Mouse (Mus musculus) fat pad, adult 2 months (tissue): ENCODE measurements around the gene C1d.
A peak's percentile ranks its signal among the peaks of the same experiment; 100 is the strongest.
"Not testable (repeated sequence)": the region's sequence is repeated elsewhere in the genome, so short reads cannot be mapped to it uniquely, and the experiment has no call there.

ENCODE experiments used
- DNase-seq: peaks from one replicate; pipeline ENCODE4 v3.0.0-alpha.2; 2011; ENCODE audit warnings: low read depth, low spot score; ENCODE audit errors: extremely low read depth

The C1d gene

GRCm38 (mm10) chr11:17257443-17257842 is at the start of gene C1d:
TSS of gene C1d (plus strand) at chr11:17257579.
- no peak for DNase-seq

DNA sequence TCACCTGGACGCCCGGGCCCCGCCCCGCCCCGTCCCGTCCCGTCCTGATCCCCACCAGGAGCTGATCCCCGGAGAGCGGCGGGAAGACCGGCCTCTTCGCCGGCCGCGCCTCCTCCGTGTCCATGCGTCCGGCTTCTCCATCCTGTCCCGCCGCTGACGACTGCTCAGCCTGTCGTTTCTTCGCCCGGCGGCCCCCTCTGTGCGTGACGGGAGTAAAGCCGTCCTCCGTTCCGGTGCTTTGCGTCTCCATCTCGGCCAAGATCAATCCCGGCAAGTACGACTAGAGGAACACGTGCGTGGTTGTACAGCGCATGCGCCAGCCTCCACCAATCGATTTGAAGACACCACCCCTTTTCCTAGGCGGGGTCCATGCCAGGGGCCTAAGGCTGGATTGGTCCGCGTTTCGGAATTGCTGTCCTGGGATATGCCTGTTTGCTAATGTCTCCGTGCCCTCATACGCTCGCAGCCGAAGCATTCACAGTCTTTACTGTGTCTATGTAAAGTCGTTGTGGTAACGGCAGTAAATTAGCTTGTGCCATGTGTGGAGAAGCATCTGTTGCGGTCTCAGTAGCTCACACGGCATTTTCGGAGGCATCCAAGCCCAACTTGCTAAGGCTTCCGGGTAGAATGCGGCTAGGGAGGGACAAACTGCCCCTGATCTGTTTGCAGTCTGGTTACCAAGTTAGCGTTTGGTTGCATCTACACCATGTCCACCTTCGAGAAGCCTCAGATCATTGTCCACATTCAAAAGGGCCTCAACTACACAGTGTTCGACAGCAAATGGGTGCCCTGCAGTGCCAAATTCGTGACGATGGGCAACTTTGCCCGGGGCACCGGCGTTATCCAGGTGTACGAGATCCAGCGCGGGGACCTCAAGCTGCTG is 45.9 kb upstream of the C1d start, which contains the start of gene Pno1:
Pno1 (minus strand) TSS at position 311 of the 883 bp plus-strand sequence.
- peak; percentile 77 for DNase-seq

GRCm38 (mm10) chr11:17212141-17212495 is 45.3 kb upstream of the C1d start:
- no peak for DNase-seq

DNA sequence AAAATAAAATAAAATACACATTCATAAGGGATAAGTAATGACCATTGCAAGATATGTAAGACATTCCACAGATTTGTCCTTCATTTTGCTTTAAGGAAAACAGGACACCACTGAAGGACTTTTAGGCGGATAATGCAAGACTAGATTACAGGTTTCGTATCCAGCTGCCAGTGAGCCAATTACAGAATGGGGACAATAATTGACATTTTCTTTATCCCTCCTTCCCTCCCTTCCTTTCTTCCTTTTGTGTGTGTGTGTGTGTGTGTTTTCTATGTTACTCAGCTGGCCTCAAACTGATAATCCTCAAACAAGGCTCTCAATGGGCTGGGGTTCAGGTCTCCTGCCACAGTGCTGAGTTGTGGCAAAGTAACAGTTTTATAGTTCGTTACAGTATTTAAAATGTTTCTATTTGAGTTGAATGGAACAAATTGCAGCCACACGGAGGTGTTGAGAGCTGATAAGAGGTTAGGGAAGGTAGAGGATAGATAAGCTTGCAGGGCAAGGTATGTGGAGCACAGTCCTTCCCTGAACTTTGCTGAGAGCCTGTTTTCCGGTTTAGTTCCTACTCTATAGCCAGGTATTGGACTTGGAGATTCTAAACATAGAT is 44.4 kb upstream of the C1d start:
- DNase-seq, result no peak

GRCm38 (mm10) chr11:17215475-17215874 is 41.9 kb upstream of the C1d start:
- no peak for DNase-seq

- no peak for DNase-seq
These were observed 36.3 kb upstream of the C1d start for GRCm38 (mm10) chr11:17221126-17221525.

DNA sequence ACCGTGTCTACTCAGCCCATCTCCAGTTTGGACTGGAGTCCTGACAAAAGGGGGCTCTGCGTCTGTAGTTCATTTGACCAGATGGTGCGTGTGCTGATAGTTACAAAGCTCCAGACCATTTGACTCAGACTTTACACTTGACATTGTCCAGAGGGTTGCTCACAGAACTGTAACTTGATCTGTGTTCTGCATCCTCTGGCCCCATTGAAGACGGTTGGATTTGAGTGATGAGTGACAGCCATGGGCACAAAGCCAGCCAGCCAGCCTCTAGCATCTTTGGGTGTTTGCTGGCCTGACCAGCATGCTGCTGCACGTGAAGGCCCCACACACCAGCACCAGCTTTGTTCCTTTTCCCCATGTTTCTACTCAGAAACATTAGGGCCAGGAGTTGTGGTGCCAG is 24.6 kb upstream of the C1d start:
- no peak for DNase-seq

- no peak for DNase-seq
These were observed 20.8 kb upstream of the C1d start for GRCm38 (mm10) chr11:17236449-17237037.

DNA sequence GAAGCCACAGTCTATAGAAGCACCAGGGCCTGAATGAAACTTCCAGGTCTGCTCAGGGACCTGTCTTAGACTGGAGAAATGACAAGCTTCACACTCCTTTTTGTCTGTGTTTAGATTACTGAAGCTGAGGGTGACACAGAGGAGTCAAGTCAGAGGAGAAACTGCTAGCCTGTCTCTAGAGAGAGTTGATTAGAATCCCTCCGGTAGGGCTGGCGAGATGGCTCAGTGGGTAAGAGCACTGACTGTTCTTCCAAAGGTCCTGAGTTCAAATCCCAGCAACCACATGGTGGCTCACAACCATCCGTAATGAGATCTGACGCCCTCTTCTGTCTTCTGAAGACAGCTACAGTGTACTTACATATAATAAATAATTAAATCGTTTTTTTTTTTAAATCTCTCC is 18.8 kb upstream of the C1d start:
- not testable (repeated sequence) for DNase-seq

GRCm38 (mm10) chr11:17248715-17249114 is 8.7 kb upstream of the C1d start:
- no peak for DNase-seq

GRCm38 (mm10) chr11:17256813-17257365 is 490 bp upstream of the C1d start:
- DNase-seq, result no peak

DNA sequence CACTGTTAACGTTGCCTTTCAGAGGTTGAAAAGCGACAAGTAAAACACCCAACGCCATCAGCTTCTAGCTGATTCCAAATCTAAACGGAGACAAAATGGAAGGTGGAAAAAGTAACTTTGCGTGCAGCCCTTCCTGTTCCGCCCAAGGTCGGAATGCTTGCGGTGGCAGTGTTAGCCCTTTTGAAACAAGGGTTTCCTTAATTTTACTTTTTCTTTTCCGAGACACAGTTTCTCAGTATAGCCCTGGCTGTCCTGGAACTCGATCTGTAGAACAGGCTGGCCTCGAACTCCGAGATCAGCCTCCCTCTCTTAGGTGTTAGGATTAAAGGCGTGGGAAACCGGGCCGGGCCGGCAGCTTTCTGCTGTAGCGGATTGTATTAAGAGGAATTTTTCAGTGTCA is 482 bp downstream of the C1d start:
- no peak for DNase-seq

GRCm38 (mm10) chr11:17267176-17267575 is 9.8 kb downstream of the C1d start:
- DNase-seq, result no peak

DNA sequence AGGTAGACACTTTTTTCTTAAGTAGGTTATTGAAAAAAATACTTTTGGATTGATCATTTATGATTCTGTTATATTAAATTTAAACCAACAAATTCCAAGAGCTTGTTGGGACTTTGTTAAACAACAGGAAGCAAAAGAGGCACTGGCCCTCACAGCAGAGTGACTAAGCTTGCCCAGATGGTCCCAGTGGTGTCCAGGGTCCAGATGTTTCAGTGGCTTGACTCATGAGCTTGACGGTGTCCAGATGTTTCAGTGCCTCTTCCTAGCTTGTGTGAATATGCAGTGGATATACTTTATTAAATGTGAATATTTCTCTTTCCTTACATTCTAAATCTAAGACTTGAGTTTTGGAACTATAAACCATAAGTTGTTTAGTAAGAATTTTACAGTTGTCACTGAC is 11.4 kb downstream of the C1d start:
- no peak for DNase-seq

- no peak for DNase-seq
These were observed 22.6 kb downstream of the C1d start for GRCm38 (mm10) chr11:17279959-17280358.

DNA sequence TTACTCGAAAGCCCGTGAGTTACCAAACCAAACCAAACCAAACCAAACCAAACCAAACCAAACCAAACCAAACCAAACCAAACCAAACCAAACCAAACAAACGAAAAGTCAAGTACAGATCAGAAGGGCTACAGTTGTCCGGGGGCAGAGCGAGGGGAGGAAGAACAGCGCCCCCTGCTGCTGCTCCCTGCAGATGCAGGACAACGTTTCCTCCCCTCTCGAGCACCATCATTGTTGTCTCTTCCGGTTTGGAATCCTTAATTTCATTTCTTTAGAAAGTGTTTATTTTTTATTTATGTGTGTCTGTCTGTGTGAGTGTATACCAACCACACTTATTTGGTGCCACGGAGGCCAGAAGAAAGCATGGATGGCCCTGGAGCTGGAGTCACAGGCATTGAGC is 26.7 kb downstream of the C1d start:
- no peak for DNase-seq

DNA sequence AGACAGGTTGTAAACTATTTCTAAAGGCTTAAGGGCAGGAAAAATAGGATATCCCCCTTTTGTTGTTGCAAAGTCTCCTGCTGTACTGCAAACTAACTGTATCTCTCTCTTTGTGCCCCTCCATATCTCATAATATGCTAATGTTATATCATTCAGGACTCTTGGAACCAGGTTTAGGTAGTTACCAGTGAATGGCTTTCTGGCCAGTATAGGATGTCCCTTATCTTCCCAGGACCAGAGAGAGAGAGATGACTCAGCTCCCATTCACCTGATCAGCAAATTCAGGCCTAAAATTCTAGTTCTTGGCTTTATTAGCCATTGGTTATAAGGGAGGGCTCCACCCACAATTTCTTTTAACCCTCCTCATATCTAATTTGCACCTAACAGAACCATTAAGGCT is 31.5 kb downstream of the C1d start:
- DNase-seq, result no peak

DNA sequence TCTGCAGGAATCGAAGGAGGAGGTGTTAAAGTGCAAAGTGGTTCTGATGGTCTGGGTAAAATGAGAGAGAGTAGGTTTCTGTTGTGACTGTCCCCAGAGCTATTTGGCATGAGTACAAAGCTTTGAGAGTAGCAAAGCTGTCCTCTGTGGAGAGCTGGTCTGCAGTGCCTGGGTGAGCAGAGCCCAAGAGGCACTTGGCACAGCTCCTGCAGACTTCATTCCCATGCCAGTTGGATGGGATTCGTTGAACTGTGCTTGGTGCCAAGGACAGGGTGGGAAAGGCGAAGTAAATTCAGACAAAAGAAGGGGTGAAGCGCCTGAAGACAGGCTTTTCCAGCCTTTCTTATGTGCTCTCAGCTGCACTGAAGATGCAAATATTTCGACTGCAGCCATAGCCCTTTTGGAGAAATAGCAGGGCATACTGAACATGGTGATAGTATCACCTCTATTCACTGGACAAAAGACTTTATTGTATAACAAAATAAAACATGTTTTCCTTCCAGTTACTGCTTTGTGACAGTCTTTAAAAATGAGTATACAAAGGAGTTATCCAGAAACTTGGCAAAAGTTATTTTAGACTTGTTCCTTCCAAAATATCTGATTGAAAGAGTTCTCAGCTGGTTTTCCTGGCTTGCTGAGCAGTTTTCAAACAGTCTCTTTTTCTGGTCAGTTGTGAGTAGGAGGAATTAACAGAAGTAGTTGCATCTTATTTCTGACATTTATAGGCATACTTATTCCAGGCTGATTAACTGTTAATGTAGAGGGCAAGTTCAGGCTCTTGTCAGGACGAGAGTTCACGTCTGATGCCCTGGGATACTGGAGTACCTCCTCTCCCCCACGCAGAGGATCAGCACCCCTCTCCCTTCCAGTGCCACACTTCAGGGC is 48.9 kb downstream of the C1d start:
- peak; percentile 1 for DNase-seq

DNA sequence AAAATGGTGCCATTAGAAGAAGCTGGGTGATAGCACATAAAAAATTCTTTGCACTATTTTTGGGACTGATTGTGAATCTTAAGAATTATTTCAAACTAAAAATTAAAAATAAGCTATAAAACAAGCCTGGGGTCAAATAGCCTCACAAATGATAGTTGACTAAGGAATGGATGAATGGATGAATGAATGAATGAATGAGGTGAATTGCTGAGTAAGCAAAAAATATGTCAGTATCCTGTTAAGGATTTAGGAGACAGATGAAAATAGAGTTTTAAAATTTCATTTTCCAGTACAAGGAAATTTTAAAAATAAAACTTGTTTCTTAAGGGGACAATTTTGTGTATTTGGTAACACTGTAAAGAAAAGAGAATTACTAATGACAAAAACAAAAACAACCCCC is 50.1 kb downstream of the C1d start:
- DNase-seq, result no peak
